Mouse (Mus musculus): ENCODE measurements around the gene Sept5. TPM values are rescaled to one million over a fixed set of nuclear protein-coding genes. Genes with fewer than 3 reads are reported as not detected.

Gene Sept5
- polyA plus RNA-seq, 1 experiment: 62.5 TPM

DNA sequence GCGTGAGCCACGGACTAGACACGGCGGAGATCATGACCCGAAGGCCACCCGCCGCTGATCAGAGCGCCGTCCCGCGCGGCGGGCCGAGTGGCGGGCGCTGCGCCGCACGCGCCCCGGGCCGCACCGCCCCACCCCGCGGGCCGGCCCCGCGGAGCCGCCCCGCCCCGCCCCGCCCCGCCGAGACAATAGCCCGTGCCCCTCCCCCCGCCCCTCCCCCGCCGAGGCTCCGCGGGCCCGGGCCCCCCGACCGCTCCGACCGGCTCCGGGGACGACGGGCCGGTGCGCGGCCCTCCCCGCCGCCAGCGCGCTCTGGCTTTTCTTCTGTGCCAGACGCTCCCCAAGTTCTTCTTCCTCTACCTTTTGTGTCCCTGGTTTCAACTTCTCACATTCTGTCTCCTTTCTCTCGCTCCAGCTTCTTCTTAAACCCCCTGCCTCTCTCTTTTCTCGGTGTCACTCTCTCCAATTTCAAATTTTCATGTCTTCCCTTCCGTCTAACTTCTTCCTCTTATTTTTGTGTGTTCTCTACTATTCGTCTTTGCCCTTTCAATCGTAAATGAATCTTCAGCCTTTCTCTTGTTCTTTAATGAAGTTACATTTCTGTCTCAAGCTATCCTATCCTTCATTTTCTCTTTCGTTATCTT is 42.7 kb downstream of the Sept5 start:
- no peak for TF ChIP-seq POLR2A (IDR thresholded peaks at IDR 0.05; ENCODE audit: control insufficient read depth, low read depth, low read length)
- no peak for TF ChIP-seq CTCF (IDR thresholded peaks at IDR 0.05; ENCODE audit: control insufficient read depth, insufficient read depth, insufficient replicate concordance, low read depth, low read length)
- Histone ChIP-seq H3K4me1 (ENCODE audit: control insufficient read depth, insufficient read depth, low read length) (peaks cover 75% of the 10 kb centered on the region), H3K27me3 (ENCODE audit: control insufficient read depth, insufficient read depth, low read length) (no peaks in the 10 kb centered on the region; the same call in 1 of the 2 replicates), H3K36me3 (ENCODE audit: control insufficient read depth, insufficient read depth, low read length) (no peaks in the 10 kb centered on the region), H3K4me3 (ENCODE audit: control insufficient read depth, low read depth, low read length) (peak overlapping the region; percentile 82), H3K27ac (ENCODE audit: control insufficient read depth, insufficient read depth, low read depth, low read length) (no peak overlapping the region)

DNA sequence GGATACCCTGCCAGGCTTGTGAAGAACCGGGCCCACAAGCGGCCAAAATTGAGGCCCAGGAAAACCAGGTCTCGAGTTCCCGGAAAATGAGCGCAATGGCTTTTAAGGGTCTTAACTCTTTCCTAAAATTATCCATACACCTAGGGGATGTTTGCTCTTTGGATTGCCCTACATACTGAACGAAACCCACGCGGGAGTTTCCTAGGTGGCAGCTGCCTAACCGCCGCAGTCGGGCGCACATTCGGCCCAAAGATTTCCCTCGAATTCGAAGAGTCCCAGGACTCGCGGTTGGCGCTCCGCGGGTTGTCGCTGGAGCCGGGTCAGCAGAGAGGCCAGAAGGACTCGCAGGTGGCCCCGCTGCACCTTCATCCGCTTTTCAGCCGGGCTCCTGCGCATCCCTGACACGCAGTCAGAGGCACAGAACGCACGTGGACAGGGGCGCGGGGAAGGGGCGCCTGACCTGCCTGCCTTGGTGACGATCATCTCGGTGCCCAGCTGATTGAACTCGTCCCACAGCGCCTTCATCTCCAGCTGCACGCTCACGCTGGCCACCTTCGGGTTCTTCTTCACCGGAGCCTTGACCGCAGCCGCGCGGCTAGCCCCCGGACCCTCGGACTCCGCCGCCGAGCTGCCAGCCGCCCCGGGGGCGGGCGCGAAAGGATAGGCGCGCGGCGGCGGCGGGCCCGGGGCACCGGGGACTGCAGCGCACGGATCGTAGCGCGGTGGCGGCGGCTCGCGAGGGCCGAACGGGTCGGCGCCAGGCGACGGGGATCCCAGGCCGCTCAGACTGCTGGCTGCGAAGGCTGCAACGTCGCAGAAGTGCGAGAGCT is 43.5 kb downstream of the Sept5 start:
- Histone ChIP-seq H3K27ac (ENCODE audit: control insufficient read depth, insufficient read depth, low read depth, low read length) (peak overlapping the region; percentile 39; the same call in 1 of the 2 replicates), H3K36me3 (ENCODE audit: control insufficient read depth, insufficient read depth, low read length) (no peaks in the 10 kb centered on the region), H3K27me3 (ENCODE audit: control insufficient read depth, insufficient read depth, low read length) (no peaks in the 10 kb centered on the region; the same call in 1 of the 2 replicates), H3K4me3 (ENCODE audit: control insufficient read depth, low read depth, low read length) (peak overlapping the region; percentile 82), H3K4me1 (ENCODE audit: control insufficient read depth, insufficient read depth, low read length) (peaks cover 74% of the 10 kb centered on the region)
- TF ChIP-seq CTCF (IDR thresholded peaks at IDR 0.05; ENCODE audit: control insufficient read depth, insufficient read depth, insufficient replicate concordance, low read depth, low read length) (no peak), POLR2A (IDR thresholded peaks at IDR 0.05; ENCODE audit: control insufficient read depth, low read depth, low read length) (no peak)

DNA sequence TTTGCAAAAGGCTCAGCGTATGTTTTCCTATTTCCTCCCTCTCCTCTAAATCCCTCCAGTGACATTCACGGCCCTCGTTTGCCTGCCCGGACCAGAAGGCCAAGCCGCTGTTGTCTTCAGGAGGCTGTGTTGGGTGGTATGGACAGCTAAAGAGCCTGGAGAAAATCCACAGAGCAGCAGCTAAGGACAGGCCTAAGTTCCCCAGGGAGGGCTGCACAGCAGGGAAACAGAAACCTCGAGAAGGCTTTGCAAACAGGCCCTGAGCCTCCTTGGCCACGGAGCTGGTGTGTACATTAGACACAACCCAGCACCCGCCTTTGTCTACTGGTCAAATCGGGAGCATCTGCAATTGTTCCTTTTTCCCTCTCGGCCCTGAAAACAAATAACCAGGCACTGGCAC is 44.1 kb downstream of the Sept5 start:
- no peak overlapping the region for H3K27ac ChIP-seq (ENCODE audit: control insufficient read depth, insufficient read depth, low read depth, low read length)

DNA sequence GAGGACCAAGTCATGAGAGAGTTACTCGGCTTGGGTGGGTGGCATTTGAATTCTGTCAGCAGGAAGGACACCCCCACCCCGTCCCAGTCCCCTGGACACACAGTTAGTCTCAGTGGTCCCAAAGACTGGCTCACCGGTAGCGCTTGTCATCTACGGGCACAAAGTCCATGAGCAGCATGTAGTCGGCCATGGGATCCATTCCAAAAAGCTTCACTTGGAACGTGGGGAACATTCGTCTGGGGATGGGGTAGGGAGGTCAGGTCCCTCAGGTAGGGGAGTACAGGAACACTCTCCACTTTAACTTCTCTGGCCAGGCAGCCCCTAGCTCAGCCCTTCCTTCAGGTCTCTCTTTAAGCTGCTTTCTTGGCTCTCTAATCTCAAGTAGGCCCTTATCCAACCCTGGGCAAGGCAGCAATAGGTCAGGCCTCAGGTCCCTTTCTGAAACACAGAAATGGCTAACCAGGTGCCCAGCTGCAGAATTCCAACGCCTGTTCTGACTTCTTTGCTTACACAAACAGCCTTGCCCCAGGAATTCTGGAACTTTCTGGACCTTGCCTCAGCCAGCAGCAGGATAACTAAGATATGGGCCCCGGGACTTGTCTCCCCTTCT is 44.7 kb downstream of the Sept5 start:
- H3K4me1 ChIP-seq (ENCODE audit: control insufficient read depth, insufficient read depth, low read length): peaks cover 61% of the 10 kb centered on the region
- no peak overlapping the region for H3K27ac ChIP-seq (ENCODE audit: control insufficient read depth, insufficient read depth, low read depth, low read length)
- no peaks in the 10 kb centered on the region; the same call in 1 of the 2 replicates for H3K27me3 ChIP-seq (ENCODE audit: control insufficient read depth, insufficient read depth, low read length)
- H3K4me3 ChIP-seq (ENCODE audit: control insufficient read depth, low read depth, low read length): no peak overlapping the region
- H3K36me3 ChIP-seq (ENCODE audit: control insufficient read depth, insufficient read depth, low read length): no peaks in the 10 kb centered on the region
- TF ChIP-seq CTCF (IDR thresholded peaks at IDR 0.05; ENCODE audit: control insufficient read depth, insufficient read depth, insufficient replicate concordance, low read depth, low read length) (no peak), POLR2A (IDR thresholded peaks at IDR 0.05; ENCODE audit: control insufficient read depth, low read depth, low read length) (no peak)

More for the DNA sequence above, 44.1 kb downstream of the Sept5 start:
- no peak overlapping the region for H3K4me3 ChIP-seq (ENCODE audit: control insufficient read depth, low read depth, low read length)
- TF ChIP-seq CTCF (IDR thresholded peaks at IDR 0.05; ENCODE audit: control insufficient read depth, insufficient read depth, insufficient replicate concordance, low read depth, low read length) (no peak), POLR2A (IDR thresholded peaks at IDR 0.05; ENCODE audit: control insufficient read depth, low read depth, low read length) (no peak)
- peaks cover 68% of the 10 kb centered on the region for H3K4me1 ChIP-seq (ENCODE audit: control insufficient read depth, insufficient read depth, low read length)
- H3K27me3 ChIP-seq (ENCODE audit: control insufficient read depth, insufficient read depth, low read length): no peaks in the 10 kb centered on the region; the same call in 1 of the 2 replicates
- H3K36me3 ChIP-seq (ENCODE audit: control insufficient read depth, insufficient read depth, low read length): no peaks in the 10 kb centered on the region

DNA sequence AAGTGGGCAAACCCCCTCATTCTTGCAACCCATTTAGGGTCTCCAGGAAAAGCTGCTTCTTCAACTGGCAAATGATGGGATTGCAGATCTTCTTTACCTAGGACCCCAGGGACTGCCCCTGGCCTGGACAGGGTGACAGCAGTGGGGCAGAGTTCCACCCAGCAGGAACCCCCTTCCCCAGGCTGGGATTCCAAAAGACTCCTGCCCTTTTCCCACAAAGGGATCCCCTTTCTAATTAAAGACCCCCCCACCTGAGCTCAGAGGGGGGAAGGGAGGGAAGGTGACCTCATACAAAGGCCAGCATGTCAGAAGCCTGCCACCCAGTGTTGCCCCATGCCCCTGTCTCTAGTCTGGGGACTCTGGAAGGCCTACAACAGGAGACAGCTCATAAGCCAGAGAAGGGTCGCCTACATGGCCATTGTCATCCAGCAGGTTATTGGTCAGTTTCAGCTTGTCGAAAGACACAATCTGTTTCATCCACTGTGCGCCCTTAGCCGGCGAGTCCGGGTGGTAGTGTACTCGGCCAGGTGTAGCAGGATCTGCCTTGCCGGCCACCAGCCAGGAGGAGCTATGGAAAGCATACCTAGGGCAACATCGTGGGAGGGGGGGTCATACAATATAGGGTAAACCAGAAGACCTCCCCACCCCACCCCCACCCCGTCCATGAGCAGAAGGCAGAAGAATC is 45.9 kb downstream of the Sept5 start:
- Histone ChIP-seq H3K4me1 (ENCODE audit: control insufficient read depth, insufficient read depth, low read length) (peaks cover 54% of the 10 kb centered on the region), H3K27me3 (ENCODE audit: control insufficient read depth, insufficient read depth, low read length) (no peaks in the 10 kb centered on the region; the same call in 1 of the 2 replicates), H3K4me3 (ENCODE audit: control insufficient read depth, low read depth, low read length) (no peak overlapping the region)

DNA sequence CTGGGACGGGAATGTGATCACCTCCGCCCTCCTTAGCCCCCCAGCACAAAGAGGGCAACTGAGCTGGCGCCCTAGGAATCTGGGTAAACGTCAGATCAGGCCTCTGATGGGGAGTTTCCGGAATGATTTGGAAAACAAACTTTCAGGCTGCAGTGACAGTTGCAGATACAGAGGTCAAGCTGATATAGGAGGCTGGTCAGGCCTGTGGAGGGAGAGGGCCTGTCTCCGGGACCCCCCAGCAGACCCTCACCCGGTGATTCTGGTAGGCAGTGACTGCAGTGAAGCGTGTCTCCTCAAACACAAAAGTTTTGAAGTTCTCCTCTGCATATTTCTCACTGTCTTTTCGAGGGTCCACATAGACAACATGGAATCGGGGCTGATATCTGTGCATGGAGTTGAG is 46.6 kb downstream of the Sept5 start:
- Histone ChIP-seq H3K4me3 (ENCODE audit: control insufficient read depth, low read depth, low read length) (no peak overlapping the region), H3K27ac (ENCODE audit: control insufficient read depth, insufficient read depth, low read depth, low read length) (no peak overlapping the region), H3K36me3 (ENCODE audit: control insufficient read depth, insufficient read depth, low read length) (no peaks in the 10 kb centered on the region), H3K27me3 (ENCODE audit: control insufficient read depth, insufficient read depth, low read length) (no peaks in the 10 kb centered on the region; the same call in 1 of the 2 replicates), H3K4me1 (ENCODE audit: control insufficient read depth, insufficient read depth, low read length) (peaks cover 49% of the 10 kb centered on the region)
- no peak for TF ChIP-seq POLR2A (IDR thresholded peaks at IDR 0.05; ENCODE audit: control insufficient read depth, low read depth, low read length)
- TF ChIP-seq CTCF (IDR thresholded peaks at IDR 0.05; ENCODE audit: control insufficient read depth, insufficient read depth, insufficient replicate concordance, low read depth, low read length): no peak

More for the DNA sequence above, 45.9 kb downstream of the Sept5 start:
- H3K36me3 ChIP-seq (ENCODE audit: control insufficient read depth, insufficient read depth, low read length): no peaks in the 10 kb centered on the region
- H3K27ac ChIP-seq (ENCODE audit: control insufficient read depth, insufficient read depth, low read depth, low read length): no peak overlapping the region
- no peak for TF ChIP-seq CTCF (IDR thresholded peaks at IDR 0.05; ENCODE audit: control insufficient read depth, insufficient read depth, insufficient replicate concordance, low read depth, low read length)
- TF ChIP-seq POLR2A (IDR thresholded peaks at IDR 0.05; ENCODE audit: control insufficient read depth, low read depth, low read length): no peak
